Comparison of ENCODE assay signal across 47 mouse cellular contexts in genomic region chr6:96167031-96167430, GRCm38 (mm10). TPM values are rescaled to one million over a fixed set of nuclear protein-coding genes. Genes with fewer than 3 reads are reported as not detected.
"Had no signal": no experiment of that assay in that cellular context is flagged by ENCODE, and none has a peak within 500 bp of the region (broad histone marks: within the 10 kb centered on the region; RNA-seq: fewer than 3 reads in every experiment).

No protein-coding gene starts in this region.

- H3K4me2 ChIP-seq: limb, embryonic 12.5 days; limb, embryonic 13.5 days; limb, embryonic 15.5 days; liver, embryonic 11.5 days; liver, embryonic 12.5 days; liver, embryonic 13.5 days; liver, embryonic 15.5 days; lung, embryonic 14.5 days; lung, embryonic 15.5 days; midbrain, embryonic 11.5 days; midbrain, embryonic 12.5 days; midbrain, embryonic 13.5 days; midbrain, embryonic 15.5 days; neural tube, embryonic 12.5 days had no signal

- H3K27ac ChIP-seq: limb, embryonic 10.5 days; limb, embryonic 12.5 days; limb, embryonic 13.5 days; limb, embryonic 15.5 days; liver, embryonic 12.5 days; liver, embryonic 13.5 days; liver, embryonic 14.5 days; liver, embryonic 15.5 days; lung, embryonic 15.5 days; macrophage; midbrain, embryonic 10.5 days; midbrain, embryonic 12.5 days; midbrain, embryonic 13.5 days; midbrain, embryonic 15.5 days; neural tube, embryonic 12.5 days had no signal

- ATAC-seq: liver, embryonic 12.5 days; liver, postnatal 0 days; lung, postnatal 0 days; midbrain, embryonic 13.5 days; midbrain, embryonic 15.5 days; midbrain, embryonic 16.5 days had no signal

- H3K27me3 ChIP-seq: limb, embryonic 12.5 days; limb, embryonic 13.5 days; limb, embryonic 15.5 days; liver, embryonic 12.5 days; liver, embryonic 13.5 days; liver, embryonic 15.5 days; lung, embryonic 15.5 days; megakaryocyte, embryonic 14.5 days; midbrain, embryonic 12.5 days; midbrain, embryonic 13.5 days; midbrain, embryonic 15.5 days; neural tube, embryonic 12.5 days had no signal

- H3K4me3 ChIP-seq: limb, embryonic 10.5 days; limb, embryonic 12.5 days; limb, embryonic 13.5 days; limb, embryonic 15.5 days; liver, embryonic 12.5 days; liver, embryonic 13.5 days; liver, embryonic 15.5 days; lung, embryonic 15.5 days; megakaryocyte, embryonic 14.5 days; midbrain, embryonic 10.5 days; midbrain, embryonic 12.5 days; midbrain, embryonic 13.5 days; midbrain, embryonic 15.5 days; myocyte; neural tube, embryonic 12.5 days had no signal

- H3K9me3 ChIP-seq: limb, embryonic 10.5 days; limb, embryonic 12.5 days; limb, embryonic 13.5 days; limb, embryonic 15.5 days; liver, embryonic 12.5 days; liver, embryonic 15.5 days; lung, embryonic 15.5 days; midbrain, embryonic 10.5 days; midbrain, embryonic 12.5 days; midbrain, embryonic 13.5 days; midbrain, embryonic 15.5 days; neural tube, embryonic 12.5 days had no signal

- DNase-seq: left cerebral cortex, postnatal 4 days; liver; liver, embryonic 13.5 days; liver, postnatal 0 days; lung, adult 18-20 months; lung, adult 2 months; lung, embryonic 14.5 days; lung, postnatal 10 days; lung, postnatal 14 days; lung, postnatal 36 days; lung, postnatal 4 days; midbrain, embryonic 14.5 days had no signal

- H3K4me1 ChIP-seq: limb, embryonic 10.5 days; limb, embryonic 12.5 days; limb, embryonic 13.5 days; limb, embryonic 15.5 days; liver, embryonic 12.5 days; liver, embryonic 13.5 days; liver, embryonic 15.5 days; lung, embryonic 15.5 days; megakaryocyte, embryonic 14.5 days; midbrain, embryonic 10.5 days; midbrain, embryonic 12.5 days; midbrain, embryonic 13.5 days; midbrain, embryonic 15.5 days; neural tube, embryonic 12.5 days had no signal

- H3K36me3 ChIP-seq: limb, embryonic 10.5 days; limb, embryonic 12.5 days; limb, embryonic 13.5 days; limb, embryonic 15.5 days; liver, embryonic 12.5 days; liver, embryonic 13.5 days; liver, embryonic 15.5 days; lung, embryonic 15.5 days; midbrain, embryonic 10.5 days; midbrain, embryonic 12.5 days; midbrain, embryonic 13.5 days; midbrain, embryonic 15.5 days; neural tube, embryonic 12.5 days had no signal

- H3K9ac ChIP-seq: limb, embryonic 12.5 days; limb, embryonic 13.5 days; limb, embryonic 15.5 days; liver, embryonic 12.5 days; liver, embryonic 13.5 days; liver, embryonic 14.5 days; liver, embryonic 15.5 days; liver, postnatal 0 days; lung, embryonic 14.5 days; lung, embryonic 15.5 days; midbrain, embryonic 12.5 days; midbrain, embryonic 13.5 days; midbrain, embryonic 15.5 days; neural tube, embryonic 12.5 days had no signal

RNA-seq across cellular contexts. Expression of gene 1700123L14Rik, which starts 1.0 kb away (rescaled TPM):
- total RNA-seq: left cerebral cortex, adult 8-10 months; left cerebral cortex, postnatal 10 days; left cerebral cortex, postnatal 14 days; left cerebral cortex, postnatal 25 days; left cerebral cortex, postnatal 36 days; left cerebral cortex, postnatal 4 days; liver, adult 2 months; megakaryocyte, adult 5-6 weeks; megakaryocyte-erythroid progenitor cell, adult 5-6 weeks; midbrain, postnatal 0 days; monocyte, adult 5-6 weeks had no signal
- polyA plus RNA-seq: limb, embryonic 10.5 days; limb, embryonic 11.5 days; limb, embryonic 14.5 days; limb, embryonic 15.5 days; liver, adult 2 months; liver, embryonic 11.5 days; liver, embryonic 12.5 days; liver, embryonic 13.5 days; liver, embryonic 14.5 days; liver, embryonic 15.5 days; liver, embryonic 16.5 days; liver, postnatal 0 days; lung, adult 2 months; lung, embryonic 14.5 days; lung, embryonic 15.5 days; lung, embryonic 16.5 days; lung, postnatal 0 days; macrophage; midbrain, embryonic 10.5 days; midbrain, embryonic 11.5 days; midbrain, embryonic 12.5 days; midbrain, embryonic 13.5 days; myocyte; neural tube, embryonic 11.5 days had no signal

RNA-seq across cellular contexts. Expression of gene Fam19a1, which starts 54.1 kb away (rescaled TPM):
- total RNA-seq: megakaryocyte, adult 5-6 weeks; megakaryocyte-erythroid progenitor cell, adult 5-6 weeks; monocyte, adult 5-6 weeks had no signal
- polyA plus RNA-seq: liver, adult 2 months; liver, embryonic 13.5 days; liver, embryonic 14.5 days; liver, embryonic 15.5 days; liver, postnatal 0 days; macrophage had no signal
